Mouse (Mus musculus) thymus, adult 2 months (tissue): ENCODE data around the gene Nudt19.

ENCODE experiments used
- CTCF ChIP-seq: fragments of 200-500 bp; IDR thresholded peaks from 2 replicates; pipeline ENCODE4 v1.5.1; 2012; ENCODE audit warnings: mild to moderate bottlenecking, control low read depth, low read length, moderate library complexity, borderline replicate concordance; ENCODE audit not compliant: control insufficient read depth, poor library complexity, insufficient read depth; ENCODE audit errors: extremely low read depth
- POLR2A ChIP-seq: fragments of 200-500 bp; IDR thresholded peaks from 2 replicates; pipeline ENCODE4 v1.6.1; 2012; ENCODE audit warnings: mild to moderate bottlenecking, low read length, control low read depth, moderate library complexity; ENCODE audit not compliant: control insufficient read depth, poor library complexity, insufficient read depth; ENCODE audit errors: extremely low read depth

- TF ChIP-seq CTCF, result no peak
- no peak for TF ChIP-seq POLR2A
These were observed 34.7 kb upstream of the Nudt19 start for GRCm38 (mm10) chr7:35590731-35591191.
